Mouse (Mus musculus) adrenal gland, postnatal 25 days (tissue): ENCODE data around the gene Frmd4a. TPM values are rescaled to one million over a fixed set of nuclear protein-coding genes. Genes with fewer than 3 reads are reported as not detected.
A peak's percentile ranks its signal among the peaks of the same experiment; 100 is the strongest.

ENCODE experiments used
- DNase-seq: peaks from one replicate; pipeline ENCODE4 v3.0.0; 2021; ENCODE audit warnings: mixed read lengths
- total RNA-seq: library from RNA; stranded (reverse); gene quantifications from 2 replicates; pipeline ENCODE4 v1.2.3, GENCODE M21; 2021

The Frmd4a gene
- total RNA-seq, 1 experiment from 2014 or later, result 14.6 TPM

GRCm38 (mm10) chr2:4621471-4621985 lies 604.0 kb downstream of the Frmd4a start:
- no peak for DNase-seq

GRCm38 (mm10) chr2:4626911-4627310 lies 609.4 kb downstream of the Frmd4a start:
- DNase-seq, result no peak

GRCm38 (mm10) chr2:4628920-4629319 lies 611.4 kb downstream of the Frmd4a start:
- DNase-seq, result no peak

GRCm38 (mm10) chr2:4629470-4629869 lies 612.0 kb downstream of the Frmd4a start:
- no peak for DNase-seq

- DNase-seq, result no peak
Measured at GRCm38 (mm10) chr2:4630197-4630835, 612.8 kb downstream of the Frmd4a start.

- DNase-seq, result no peak
Measured at GRCm38 (mm10) chr2:4635804-4636203, 618.3 kb downstream of the Frmd4a start.

- peak; percentile 45 for DNase-seq
Measured at GRCm38 (mm10) chr2:4636656-4637055, 619.1 kb downstream of the Frmd4a start.

GRCm38 (mm10) chr2:4638189-4638588 lies 620.7 kb downstream of the Frmd4a start:
- no peak for DNase-seq

GRCm38 (mm10) chr2:4645066-4645465 lies 627.5 kb downstream of the Frmd4a start:
- no peak for DNase-seq

- DNase-seq, result no peak
Measured at GRCm38 (mm10) chr2:4648094-4648493, 630.6 kb downstream of the Frmd4a start.

- DNase-seq, result no peak
Measured at GRCm38 (mm10) chr2:4649646-4650045, 632.1 kb downstream of the Frmd4a start.

GRCm38 (mm10) chr2:4651500-4652285 lies 634.2 kb downstream of the Frmd4a start, which contains the start of gene Prpf18:
Gene Prpf18, minus strand, starts transcription at chr2:4652113.
- peak; percentile 88 for DNase-seq

- no peak for DNase-seq
Measured at GRCm38 (mm10) chr2:4660677-4661076, 643.2 kb downstream of the Frmd4a start.
